Mouse (Mus musculus): Measurements from ENCODE around the gene Idnk.

The Idnk gene

DNA sequence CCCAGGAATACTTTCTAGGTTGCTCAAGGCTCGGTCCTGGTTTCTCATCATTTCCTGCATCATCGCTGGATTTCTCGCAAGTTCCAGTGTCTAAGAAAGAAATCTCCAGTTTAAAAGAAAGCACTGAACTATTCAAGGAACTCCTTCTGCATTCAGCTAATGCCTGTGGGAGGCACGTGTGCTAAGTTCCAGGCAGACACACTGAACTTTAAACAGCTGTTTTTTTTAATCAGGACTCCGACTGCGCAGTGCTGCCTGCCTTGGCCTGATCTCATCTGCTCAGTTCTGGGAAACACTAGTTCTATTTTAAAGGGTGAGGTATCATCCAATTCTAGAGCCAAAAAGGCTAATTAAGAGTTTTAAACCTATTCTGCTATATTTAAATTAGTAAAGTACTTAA lies 34.7 kb downstream of the Idnk start:
- no peak for DNase-seq (ENCODE audit: inconsistent ontology term)

DNA sequence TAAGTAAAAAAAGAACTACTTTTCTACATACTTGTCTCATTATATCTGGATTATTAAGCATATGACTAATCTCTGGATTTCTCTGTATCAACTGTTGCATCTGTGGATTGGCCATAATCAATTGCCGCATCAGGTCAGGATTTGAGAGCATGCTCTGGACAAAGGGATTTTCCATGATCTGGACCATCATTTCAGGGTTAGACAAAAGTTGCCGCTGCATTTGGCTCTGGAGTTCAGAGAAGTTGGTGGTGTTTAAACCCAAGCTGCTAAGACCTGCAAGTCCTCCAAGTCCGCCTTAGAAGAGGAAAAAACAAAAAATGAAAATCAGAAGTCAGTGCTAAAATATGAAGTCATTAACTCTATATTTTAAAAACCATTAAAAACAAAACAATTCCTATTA lies 35.8 kb downstream of the Idnk start:
- no peak for DNase-seq (ENCODE audit: inconsistent ontology term)

GRCm38 (mm10) chr13:58194908-58195307 lies 37.5 kb downstream of the Idnk start:
- no peak for DNase-seq (ENCODE audit: inconsistent ontology term)

DNA sequence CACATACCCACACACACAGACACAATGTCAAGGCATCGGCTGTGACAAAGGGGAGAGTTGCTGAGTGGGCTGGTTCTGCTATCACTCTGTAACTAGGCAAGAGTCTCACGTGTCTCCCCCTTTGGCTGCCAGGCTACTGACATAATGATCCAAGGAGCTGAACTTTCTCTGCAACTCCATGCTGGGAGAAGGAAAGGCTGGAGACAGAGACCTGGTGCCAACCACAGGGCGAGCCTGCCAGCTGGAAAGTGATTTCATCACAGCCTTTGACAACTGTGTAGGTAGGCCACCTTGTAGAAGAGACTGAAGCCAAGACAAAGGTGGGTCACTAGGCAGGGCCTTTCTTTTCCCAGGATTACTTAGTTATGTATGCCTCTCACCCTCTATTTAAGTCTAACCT lies 39.8 kb downstream of the Idnk start:
- DNase-seq (ENCODE audit: inconsistent ontology term): no peak

GRCm38 (mm10) chr13:58197981-58198640 lies 40.7 kb downstream of the Idnk start:
- no peak for DNase-seq (ENCODE audit: inconsistent ontology term)

GRCm38 (mm10) chr13:58201343-58201742 lies 43.9 kb downstream of the Idnk start:
- DNase-seq (ENCODE audit: inconsistent ontology term): no peak

DNA sequence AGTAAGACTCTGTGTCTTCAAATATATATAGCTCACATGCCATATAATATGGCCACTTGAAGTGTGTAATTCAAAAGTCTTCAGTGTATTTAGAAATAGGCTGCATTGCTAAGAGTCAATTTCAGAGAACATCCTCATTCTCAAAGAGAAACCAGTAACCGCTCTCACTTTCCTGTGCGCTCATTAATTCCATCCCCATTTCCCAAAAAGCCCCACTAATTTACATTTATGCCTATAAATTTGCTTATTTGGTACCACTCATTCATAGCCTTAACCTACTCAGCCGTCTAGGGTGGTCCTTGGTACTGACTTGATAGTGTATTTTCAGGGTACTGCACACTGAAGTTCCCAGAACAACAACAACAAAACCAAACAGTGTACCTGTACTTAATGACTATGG lies 44.5 kb downstream of the Idnk start:
- DNase-seq (ENCODE audit: inconsistent ontology term): no peak

DNA sequence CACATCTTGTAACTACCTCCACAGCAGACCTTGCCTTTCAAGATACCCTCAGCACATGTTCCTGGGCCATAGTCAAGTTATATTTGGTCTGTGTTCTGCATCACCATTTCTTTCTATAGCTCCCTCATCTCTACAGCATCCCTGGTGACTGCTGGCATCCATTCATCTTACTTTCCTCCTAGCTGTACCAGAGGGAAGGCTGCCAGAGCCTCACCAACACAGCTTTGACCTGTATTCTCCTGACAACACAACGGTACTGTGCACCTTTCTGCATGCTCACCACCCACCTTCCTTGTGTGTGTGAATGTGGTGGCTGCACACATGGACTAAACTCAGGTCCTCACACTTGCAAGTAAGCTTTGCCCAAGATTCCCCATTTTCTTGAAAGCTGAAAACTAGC lies 45.5 kb downstream of the Idnk start:
- no peak for DNase-seq (ENCODE audit: inconsistent ontology term)

DNA sequence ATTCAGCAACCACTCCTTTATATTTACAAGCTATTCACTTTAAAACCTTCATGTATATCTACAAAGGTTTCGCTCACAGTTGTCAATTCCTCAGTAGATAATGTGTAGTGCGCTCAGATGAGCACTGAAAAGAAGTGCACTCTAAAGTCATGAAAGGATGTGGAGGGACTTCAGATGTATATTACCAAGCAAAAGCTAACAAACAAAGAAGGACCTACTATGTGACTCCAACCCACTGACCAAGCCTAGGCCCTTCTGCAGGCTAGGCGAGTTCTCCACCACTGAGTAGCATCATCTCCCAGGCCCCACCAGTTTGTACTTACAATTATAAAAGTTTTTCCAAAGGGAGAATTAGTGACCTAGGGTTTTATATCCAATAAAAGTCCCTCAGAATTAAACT lies 46.8 kb downstream of the Idnk start:
- no peak for DNase-seq (ENCODE audit: inconsistent ontology term)

DNA sequence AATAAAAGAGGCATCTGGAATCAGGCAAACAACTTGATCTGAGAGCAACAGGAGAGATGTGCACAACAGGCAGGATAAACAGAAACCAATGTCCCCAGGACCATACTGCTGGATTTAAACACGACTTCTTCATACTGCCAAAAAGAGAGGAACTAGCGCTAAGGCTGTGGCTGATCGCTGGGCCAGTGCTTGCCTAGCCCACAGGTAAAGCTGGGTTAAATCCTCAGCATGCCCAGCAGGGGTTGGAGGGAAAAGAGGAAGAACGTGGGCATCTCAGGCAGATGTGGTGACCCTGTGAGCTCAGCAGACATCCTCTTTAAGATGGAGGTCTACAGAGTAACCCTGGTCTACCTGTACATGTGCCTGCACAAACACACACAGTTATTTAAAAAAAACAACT lies 47.5 kb downstream of the Idnk start:
- DNase-seq (ENCODE audit: inconsistent ontology term): no peak

GRCm38 (mm10) chr13:58206084-58206483 lies 48.6 kb downstream of the Idnk start:
- DNase-seq (ENCODE audit: inconsistent ontology term): no peak

GRCm38 (mm10) chr13:58210441-58210840 lies 53.0 kb downstream of the Idnk start:
- no peak for DNase-seq (ENCODE audit: inconsistent ontology term)

- no peak for DNase-seq (ENCODE audit: inconsistent ontology term)
Observed at GRCm38 (mm10) chr13:58212530-58212929, 55.1 kb downstream of the Idnk start.

DNA sequence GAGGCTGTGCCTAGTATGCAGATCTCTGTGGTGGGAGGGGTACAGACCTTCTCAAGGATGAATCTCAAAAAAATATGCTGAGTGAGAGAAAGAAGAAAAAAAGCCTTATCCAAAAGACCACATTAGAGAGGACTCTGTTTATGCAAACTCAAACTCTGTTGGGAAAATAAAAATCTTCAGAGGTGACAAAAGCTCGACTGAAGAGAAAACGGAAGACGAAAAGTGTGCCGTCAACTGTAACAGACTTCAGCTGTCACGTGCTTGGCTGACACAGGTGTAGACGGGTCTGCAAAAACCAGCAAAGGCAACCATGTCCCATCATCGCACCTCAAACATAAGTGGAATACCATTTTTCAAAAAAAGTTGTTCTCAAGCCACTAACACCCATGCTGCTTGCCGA lies 56.4 kb downstream of the Idnk start:
- DNase-seq (ENCODE audit: inconsistent ontology term): no peak
